Mouse (Mus musculus): ENCODE results near the gene Gm49396. TPM values are rescaled to one million over a fixed set of nuclear protein-coding genes. Genes with fewer than 3 reads are reported as not detected.

The Gm49396 gene
- polyA plus RNA-seq, 1 experiment from 2014 or later: 12.4 TPM

DNA sequence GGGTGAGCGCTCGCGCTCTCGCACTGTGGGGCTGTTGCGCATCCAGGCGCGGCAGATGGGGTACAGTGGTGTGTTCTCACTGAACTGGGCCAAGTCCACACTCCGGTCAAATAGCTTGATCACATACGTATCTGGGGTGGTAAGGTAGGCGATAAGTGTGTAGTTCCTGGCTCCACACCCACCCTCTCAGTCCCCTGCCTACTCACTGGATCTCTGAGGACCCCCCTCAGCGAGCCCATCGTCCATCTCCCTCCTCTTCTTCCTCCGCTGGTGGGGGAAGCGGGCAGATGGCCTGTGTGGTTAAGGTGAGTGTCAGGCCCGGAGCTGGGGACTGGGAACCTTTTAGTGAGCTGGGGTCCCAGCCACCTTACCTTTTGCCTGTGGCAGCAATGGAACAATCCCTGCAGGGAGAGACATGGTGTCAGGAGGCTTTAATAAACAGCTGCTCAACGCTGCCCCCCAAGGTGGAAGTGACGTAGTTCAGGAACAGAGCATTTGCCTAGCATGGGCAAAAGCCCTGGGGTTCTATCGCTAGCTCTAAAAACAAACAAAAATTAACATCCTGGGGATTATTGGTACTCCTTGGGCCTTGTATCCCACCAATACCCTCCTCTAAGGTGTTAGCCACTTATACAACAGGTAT, 6.1 kb upstream of the Gm49396 start:
- ATAC-seq (ENCODE audit: insufficient number of reproducible peaks, low FRiP score, low TSS enrichment, low read depth): no peak

GRCm38 (mm10) chr7:30557901-30558514, 5.1 kb upstream of the Gm49396 start:
- no peaks in the 10 kb centered on the region for H3K9me3 ChIP-seq
- H3K36me3 ChIP-seq: peaks cover 35% of the 10 kb centered on the region
- ATAC-seq (ENCODE audit: insufficient number of reproducible peaks, low FRiP score, low TSS enrichment, low read depth): no peak
- peak overlapping the region; percentile 91; the same call in 1 of the 2 replicates for H3K4me2 ChIP-seq
- H3K9ac ChIP-seq: peak overlapping the region; percentile 63
- H3K4me1 ChIP-seq: peaks cover 28% of the 10 kb centered on the region
- no peak overlapping the region for H3K27ac ChIP-seq
- H3K4me3 ChIP-seq: peak overlapping the region; percentile 66
- WGBS: 92% methylated on average over 13 of the region's 13 CpGs
- H3K27me3 ChIP-seq: no peaks in the 10 kb centered on the region

More for the DNA sequence above, 6.1 kb upstream of the Gm49396 start:
- Histone ChIP-seq H3K4me3 (no peak overlapping the region), H3K36me3 (peaks cover 35% of the 10 kb centered on the region), H3K4me2 (no peak overlapping the region), H3K9ac (no peak overlapping the region), H3K4me1 (peaks cover 34% of the 10 kb centered on the region), H3K27ac (no peak overlapping the region), H3K27me3 (no peaks in the 10 kb centered on the region), H3K9me3 (no peaks in the 10 kb centered on the region)
- WGBS: 92% methylated on average over 18 of the region's 18 CpGs

DNA sequence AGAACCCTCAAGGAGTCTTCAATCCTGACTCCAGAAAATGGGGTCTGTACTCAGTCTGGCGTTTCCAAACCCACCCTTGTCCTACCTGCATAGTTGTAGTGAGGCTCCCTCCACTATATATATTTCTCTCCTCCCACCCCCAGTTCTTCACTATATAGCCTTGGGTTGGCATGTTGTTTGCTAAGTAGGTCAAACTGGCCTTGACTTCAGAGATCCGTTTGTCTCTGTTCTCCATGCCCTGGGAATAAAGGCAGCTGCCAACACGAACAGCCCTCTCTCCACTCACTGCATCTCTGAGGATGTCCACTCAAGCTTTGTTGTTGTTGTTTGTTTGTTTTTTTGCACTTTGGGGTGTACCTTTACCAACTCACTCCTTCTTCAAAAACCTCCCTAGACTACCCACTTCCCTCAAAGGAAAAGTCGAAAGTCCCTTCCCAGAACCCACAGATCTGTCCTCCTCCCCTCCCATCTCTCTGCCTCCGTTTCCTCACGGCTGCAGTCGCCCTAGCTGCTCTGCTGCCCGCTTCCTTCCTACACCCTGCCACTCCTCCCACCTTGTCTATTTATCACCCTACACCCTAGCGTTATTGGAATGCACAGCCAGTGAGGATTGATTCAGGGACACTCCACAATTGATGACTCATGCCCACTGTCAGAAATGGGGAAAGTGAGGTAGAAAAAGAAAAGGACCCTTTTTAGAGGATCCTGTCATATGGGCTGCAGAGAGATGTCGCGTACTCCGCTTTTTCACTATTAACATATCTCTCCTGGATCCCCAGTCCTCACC, 4.3 kb upstream of the Gm49396 start:
- H3K27ac ChIP-seq: peak overlapping the region; percentile 60

DNA sequence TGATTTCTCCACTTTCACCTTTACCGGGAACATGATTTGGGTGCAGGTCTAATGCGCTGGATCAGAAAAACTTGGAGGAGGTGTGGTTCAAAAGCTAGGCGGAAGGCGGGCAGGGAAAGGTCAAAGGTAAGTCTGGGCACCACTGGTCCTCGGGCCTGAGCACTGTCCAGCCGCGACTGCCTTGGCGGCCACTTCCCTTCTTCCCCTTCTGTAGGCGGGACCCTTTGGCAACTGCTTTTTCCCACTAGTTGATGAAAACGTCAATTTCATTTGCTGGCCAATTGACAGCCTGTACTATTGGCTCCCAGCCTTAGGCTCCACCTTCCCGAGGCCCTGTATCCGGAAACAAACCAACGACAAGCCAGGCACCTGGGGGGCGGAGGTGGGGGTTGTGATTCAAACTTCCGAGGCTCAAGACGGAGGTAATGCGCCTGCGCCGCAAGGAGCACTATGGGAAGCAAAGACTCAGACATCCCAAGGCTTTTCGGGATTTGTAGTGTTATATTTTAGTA, 3.6 kb upstream of the Gm49396 start, which contains the start of gene Lin37:
Gene Lin37 (minus strand): TSS at position 396 of the 512 bp plus-strand sequence.
- WGBS: under 1% methylated on average over 20 of the region's 20 CpGs
- H3K9ac ChIP-seq: peak within 1 kb of the TSS; percentile 63

More for the DNA sequence above, 4.3 kb upstream of the Gm49396 start:
- Histone ChIP-seq H3K9ac (peak overlapping the region; percentile 63), H3K9me3 (no peaks in the 10 kb centered on the region), H3K4me3 (peak overlapping the region; percentile 66), H3K27me3 (no peaks in the 10 kb centered on the region), H3K4me2 (peak overlapping the region; percentile 91), H3K4me1 (peaks cover 21% of the 10 kb centered on the region), H3K36me3 (peaks cover 35% of the 10 kb centered on the region)
- 16% methylated on average over 12 of the region's 12 CpGs for WGBS
- ATAC-seq (ENCODE audit: insufficient number of reproducible peaks, low FRiP score, low TSS enrichment, low read depth): no peak

DNA sequence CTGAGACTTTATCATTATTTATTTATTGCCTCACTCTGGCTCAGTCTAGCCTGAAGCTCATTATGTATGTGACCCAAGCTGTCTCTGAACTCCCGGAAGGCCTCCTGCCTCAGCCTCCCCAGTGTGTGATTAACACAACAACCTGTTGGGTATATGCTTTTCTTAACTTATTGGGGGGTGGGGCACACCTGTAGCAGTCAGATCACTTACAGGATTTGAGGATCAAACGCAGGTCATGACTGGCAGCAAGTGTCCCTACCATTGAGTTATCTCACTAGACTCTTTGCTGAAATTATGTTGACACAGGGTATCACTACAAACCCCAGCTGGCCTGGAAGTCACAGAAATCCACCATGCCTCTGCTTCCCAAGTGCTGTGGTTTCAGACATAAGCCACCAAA, 2.8 kb upstream of the Gm49396 start:
- Histone ChIP-seq H3K27ac (no peak overlapping the region), H3K9ac (no peak overlapping the region), H3K4me3 (peak overlapping the region; percentile 66; the same call in 1 of the 2 replicates), H3K4me1 (peaks cover 23% of the 10 kb centered on the region), H3K36me3 (peaks cover 30% of the 10 kb centered on the region), H3K27me3 (no peaks in the 10 kb centered on the region), H3K4me2 (peak overlapping the region; percentile 91; the same call in 1 of the 2 replicates), H3K9me3 (no peaks in the 10 kb centered on the region)
- 65% methylated on average over 2 of the region's 2 CpGs for WGBS
- ATAC-seq (ENCODE audit: insufficient number of reproducible peaks, low FRiP score, low TSS enrichment, low read depth): no peak

More for the DNA sequence above, 3.6 kb upstream of the Gm49396 start, which contains the start of gene Lin37:
- peaks cover 23% of the 10 kb centered on the region for H3K4me1 ChIP-seq
- H3K4me3 ChIP-seq: peak within 1 kb of the TSS; percentile 66
- H3K27ac ChIP-seq: peak within 1 kb of the TSS; percentile 60
- no peaks in the 10 kb centered on the region for H3K27me3 ChIP-seq
- peak; percentile 85 for ATAC-seq (ENCODE audit: insufficient number of reproducible peaks, low FRiP score, low TSS enrichment, low read depth)
- H3K4me2 ChIP-seq: peak within 1 kb of the TSS; percentile 91
- H3K36me3 ChIP-seq: peaks cover 30% of the 10 kb centered on the region
- H3K9me3 ChIP-seq: no peaks in the 10 kb centered on the region

GRCm38 (mm10) chr7:30562526-30563116, 523 bp upstream of the Gm49396 start:
- peak overlapping the region; percentile 54 for H3K9ac ChIP-seq
- WGBS: 1% methylated on average over 27 of the region's 27 CpGs

GRCm38 (mm10) chr7:30563906-30564280, 749 bp downstream of the Gm49396 start:
- Histone ChIP-seq H3K4me3 (peak overlapping the region; percentile 68), H3K36me3 (peaks cover 40% of the 10 kb centered on the region), H3K4me1 (peaks cover 10% of the 10 kb centered on the region), H3K27me3 (no peaks in the 10 kb centered on the region), H3K9ac (peak overlapping the region; percentile 71; the same call in 1 of the 2 replicates), H3K4me2 (peak overlapping the region; percentile 61), H3K27ac (peak overlapping the region; percentile 97), H3K9me3 (no peaks in the 10 kb centered on the region)
- 18% methylated on average over 6 of the region's 6 CpGs for WGBS
- no peak for ATAC-seq (ENCODE audit: insufficient number of reproducible peaks, low FRiP score, low TSS enrichment, low read depth)

More at GRCm38 (mm10) chr7:30562526-30563116, 523 bp upstream of the Gm49396 start:
- Histone ChIP-seq H3K36me3 (peaks cover 30% of the 10 kb centered on the region), H3K9me3 (no peaks in the 10 kb centered on the region), H3K4me3 (peak overlapping the region; percentile 68), H3K27ac (peak overlapping the region; percentile 86), H3K4me2 (peak overlapping the region; percentile 62), H3K27me3 (no peaks in the 10 kb centered on the region), H3K4me1 (peaks cover 22% of the 10 kb centered on the region)
- no peak for ATAC-seq (ENCODE audit: insufficient number of reproducible peaks, low FRiP score, low TSS enrichment, low read depth)

DNA sequence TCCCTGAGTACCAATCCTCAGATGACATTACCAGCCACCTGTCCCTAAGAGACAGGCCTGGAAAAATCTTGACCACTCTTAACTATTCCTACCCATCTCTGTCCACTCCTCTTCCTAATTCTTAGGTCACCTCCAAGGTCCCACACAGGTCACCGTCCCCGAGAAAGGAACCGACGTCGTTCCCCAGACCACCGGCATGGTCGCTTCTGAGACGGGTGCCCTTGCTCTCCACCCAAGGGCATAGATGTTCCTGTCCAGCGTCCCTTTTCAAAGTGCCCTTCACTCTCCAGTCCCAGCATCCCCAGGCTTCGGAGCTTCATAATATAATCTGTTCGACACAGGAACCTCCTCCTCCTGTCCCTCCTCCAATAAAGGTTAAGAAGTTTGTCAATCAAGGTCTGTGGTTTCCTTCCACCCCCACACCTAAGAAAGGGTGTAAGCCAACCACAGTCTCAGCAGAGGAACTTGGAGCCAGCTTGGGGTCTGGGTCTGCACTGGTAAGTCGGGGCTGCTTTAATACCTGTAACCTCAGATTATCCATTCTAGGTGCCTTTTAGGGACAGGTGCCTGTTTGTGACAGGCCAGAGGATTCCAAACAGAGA, 1.9 kb downstream of the Gm49396 start, which contains the start of gene Igflr1:
Gene Igflr1 (plus strand): TSS at position 458 of the 602 bp plus-strand sequence.
- peak within 1 kb of the TSS; percentile 68; the same call in 1 of the 2 replicates for H3K4me3 ChIP-seq
- H3K9me3 ChIP-seq: no peaks in the 10 kb centered on the region
- H3K27me3 ChIP-seq: no peaks in the 10 kb centered on the region
- H3K36me3 ChIP-seq: peaks cover 51% of the 10 kb centered on the region
- peaks cover 7% of the 10 kb centered on the region for H3K4me1 ChIP-seq
- ATAC-seq (ENCODE audit: insufficient number of reproducible peaks, low FRiP score, low TSS enrichment, low read depth): no peak
- no peak within 1 kb of the TSS for H3K27ac ChIP-seq
- no peak within 1 kb of the TSS for H3K4me2 ChIP-seq
- no peak within 1 kb of the TSS for H3K9ac ChIP-seq
- 92% methylated on average over 12 of the region's 12 CpGs for WGBS

DNA sequence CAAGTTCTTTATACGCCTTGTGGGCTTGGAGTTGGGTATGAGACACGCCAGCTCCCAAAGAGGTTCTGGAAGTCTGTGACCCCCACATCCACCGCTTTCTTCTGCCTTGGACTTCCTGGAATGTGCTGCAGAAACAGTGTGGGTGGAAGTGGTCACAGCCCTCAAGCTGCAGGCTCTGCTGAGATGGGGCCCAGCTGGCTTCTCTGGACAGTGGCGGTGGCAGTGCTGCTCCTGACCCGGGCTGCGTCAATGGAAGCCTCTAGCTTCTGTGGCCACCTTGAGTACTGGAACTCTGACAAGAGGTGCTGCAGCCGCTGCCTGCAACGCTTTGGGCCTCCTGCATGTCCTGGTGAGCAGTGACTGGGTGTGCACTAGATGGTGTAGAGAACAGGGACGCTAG, 2.9 kb downstream of the Gm49396 start:
- H3K36me3 ChIP-seq: peaks cover 61% of the 10 kb centered on the region

GRCm38 (mm10) chr7:30567555-30567954, 4.4 kb downstream of the Gm49396 start:
- Histone ChIP-seq H3K27ac (no peak overlapping the region), H3K9ac (no peak overlapping the region), H3K9me3 (no peaks in the 10 kb centered on the region), H3K4me1 (peaks cover 7% of the 10 kb centered on the region), H3K4me3 (no peak overlapping the region), H3K4me2 (no peak overlapping the region), H3K27me3 (no peaks in the 10 kb centered on the region), H3K36me3 (peaks cover 74% of the 10 kb centered on the region)
- no peak for ATAC-seq (ENCODE audit: insufficient number of reproducible peaks, low FRiP score, low TSS enrichment, low read depth)
- WGBS: 88% methylated on average over 11 of the region's 11 CpGs

More for the DNA sequence above, 2.9 kb downstream of the Gm49396 start:
- no peak overlapping the region for H3K4me2 ChIP-seq
- 87% methylated on average over 9 of the region's 9 CpGs for WGBS
- no peak overlapping the region for H3K4me3 ChIP-seq
- H3K27ac ChIP-seq: no peak overlapping the region
- H3K9ac ChIP-seq: no peak overlapping the region
- H3K27me3 ChIP-seq: no peaks in the 10 kb centered on the region
- no peak for ATAC-seq (ENCODE audit: insufficient number of reproducible peaks, low FRiP score, low TSS enrichment, low read depth)
- H3K4me1 ChIP-seq: peaks cover 7% of the 10 kb centered on the region
- H3K9me3 ChIP-seq: no peaks in the 10 kb centered on the region

- ATAC-seq (ENCODE audit: insufficient number of reproducible peaks, low FRiP score, low TSS enrichment, low read depth): no peak
- Histone ChIP-seq H3K4me2 (no peak overlapping the region), H3K9me3 (no peaks in the 10 kb centered on the region), H3K9ac (no peak overlapping the region), H3K27me3 (no peaks in the 10 kb centered on the region), H3K36me3 (peaks cover 95% of the 10 kb centered on the region), H3K4me1 (no peaks in the 10 kb centered on the region), H3K27ac (no peak overlapping the region), H3K4me3 (no peak overlapping the region)
- 86% methylated on average over 5 of the region's 5 CpGs for WGBS
Measured at GRCm38 (mm10) chr7:30572389-30572788, 9.2 kb downstream of the Gm49396 start.

Data from limb, embryonic 15.5 days (tissue).